Mouse (Mus musculus) cerebellum, adult 9-11 months (tissue): ENCODE results near the gene Olfr263.

Experiments used
- DNase-seq: peaks from one replicate; pipeline ENCODE4 v3.0.0; 2022

Olfr263 gene

DNA sequence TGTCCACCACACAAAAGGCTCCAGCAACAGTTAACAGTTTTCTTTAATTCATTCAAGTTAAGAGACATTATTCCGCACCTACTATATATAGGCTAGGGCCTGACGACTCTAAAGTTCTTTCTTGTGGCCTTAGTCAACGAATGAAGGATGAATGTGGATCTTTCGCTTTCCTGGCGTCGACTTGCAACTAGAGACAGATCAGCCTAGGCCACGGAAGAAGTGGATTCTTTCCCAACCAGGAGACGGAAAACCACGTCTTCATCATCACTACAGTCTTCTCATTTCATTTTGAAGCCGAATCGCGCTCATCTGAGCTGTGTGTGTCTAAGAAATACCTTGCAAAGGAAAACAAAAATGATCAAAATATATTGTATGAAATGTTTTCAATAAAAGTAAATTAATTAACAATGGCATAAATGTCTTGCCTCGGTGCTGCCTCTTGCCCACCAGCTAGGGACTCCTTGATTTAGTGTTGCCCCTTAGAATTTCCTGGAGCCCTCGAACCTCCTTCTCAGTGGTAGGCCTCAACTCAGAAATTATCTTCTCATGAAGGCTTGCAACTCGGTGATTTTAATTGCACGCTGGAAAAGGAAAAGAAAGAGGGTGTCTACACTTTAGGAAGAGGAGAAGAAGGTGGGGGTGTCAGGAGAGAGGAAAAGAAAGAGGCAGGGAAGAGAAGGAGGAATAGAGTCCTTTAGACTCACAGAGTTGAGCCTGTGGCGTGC lies 41.2 kb downstream of the Olfr263 start:
- DNase-seq = peak; percentile 25

DNA sequence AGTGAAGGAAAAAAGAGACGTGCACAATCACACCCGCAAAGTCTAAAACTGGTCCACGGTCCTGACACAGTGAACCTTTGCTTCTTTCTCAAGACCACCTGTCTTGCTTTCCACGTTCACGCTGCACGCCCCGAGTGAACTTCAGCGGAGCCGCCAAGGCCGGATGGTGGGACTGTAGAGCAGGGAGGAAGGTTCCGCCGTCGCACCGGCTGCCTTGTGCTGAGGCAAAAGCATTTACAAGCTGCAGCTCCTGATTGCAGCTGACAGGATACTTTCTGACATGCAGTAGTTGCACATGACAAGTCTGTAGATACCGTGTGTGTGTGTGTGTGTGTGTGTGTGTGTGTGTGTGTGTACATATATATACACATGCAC lies 41.7 kb downstream of the Olfr263 start:
- peak; percentile 33 for DNase-seq

DNA sequence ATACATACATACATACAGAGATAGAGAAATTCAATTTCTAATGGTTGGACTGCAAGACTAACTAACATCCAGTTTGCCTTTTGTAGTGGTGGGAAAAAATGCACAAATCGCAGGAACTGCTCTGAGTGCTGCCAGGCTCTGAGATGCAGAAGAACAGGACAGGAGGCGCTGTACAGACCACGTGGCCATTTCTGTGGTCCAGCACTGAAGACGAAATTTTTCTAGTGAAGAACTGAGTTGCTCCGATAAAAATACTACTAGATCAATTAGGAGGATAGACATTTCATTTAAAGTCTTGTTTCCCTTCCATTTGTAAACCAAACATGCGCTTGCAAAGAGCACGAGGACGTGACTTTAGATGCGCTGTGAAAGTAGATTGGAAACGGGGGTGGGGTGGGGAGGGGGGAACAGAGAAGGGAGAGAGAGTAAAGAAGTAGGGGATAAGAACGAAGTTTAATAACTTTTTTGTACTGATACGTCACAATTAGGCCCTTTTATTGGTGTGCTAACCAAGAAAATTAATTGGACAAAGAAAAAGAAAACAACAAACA lies 42.2 kb downstream of the Olfr263 start:
- peak; percentile 30 for DNase-seq

DNA sequence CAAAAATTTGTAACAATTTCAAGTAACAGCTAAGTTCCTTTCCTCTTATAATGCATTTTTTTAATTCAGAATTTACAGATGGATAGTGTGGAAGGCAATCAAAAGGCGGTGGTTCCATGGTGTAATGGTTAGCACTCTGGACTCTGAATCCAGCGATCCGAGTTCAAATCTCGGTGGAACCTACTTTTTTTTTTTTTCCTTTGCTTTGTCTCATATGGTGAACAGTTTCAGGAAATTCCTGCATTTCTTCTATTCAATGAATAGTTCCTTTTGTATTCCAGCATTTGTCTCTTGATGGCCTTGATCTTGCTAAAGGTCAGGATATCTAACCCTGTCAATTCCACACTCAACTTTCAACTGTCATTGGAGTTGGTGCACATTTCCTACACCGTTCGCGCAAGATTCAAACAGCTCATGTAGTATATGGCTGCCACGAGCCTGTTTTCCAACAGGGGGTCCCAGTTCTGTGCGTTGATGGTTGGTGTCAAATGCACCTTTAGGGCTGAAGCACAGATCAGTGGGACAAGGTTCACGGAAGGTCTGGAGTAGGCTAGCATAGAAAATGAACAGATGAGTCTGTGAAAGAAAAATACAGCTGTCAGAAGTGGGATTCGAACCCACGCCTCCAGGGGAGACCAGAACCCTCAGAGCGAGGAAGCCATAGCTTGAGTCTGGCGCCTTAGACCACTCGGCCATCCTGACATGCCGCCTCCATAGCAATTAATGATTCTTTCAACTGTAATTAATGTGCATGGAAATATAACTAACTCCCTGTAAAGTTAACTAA lies 43.0 kb downstream of the Olfr263 start:
- peak; percentile 72 for DNase-seq

DNA sequence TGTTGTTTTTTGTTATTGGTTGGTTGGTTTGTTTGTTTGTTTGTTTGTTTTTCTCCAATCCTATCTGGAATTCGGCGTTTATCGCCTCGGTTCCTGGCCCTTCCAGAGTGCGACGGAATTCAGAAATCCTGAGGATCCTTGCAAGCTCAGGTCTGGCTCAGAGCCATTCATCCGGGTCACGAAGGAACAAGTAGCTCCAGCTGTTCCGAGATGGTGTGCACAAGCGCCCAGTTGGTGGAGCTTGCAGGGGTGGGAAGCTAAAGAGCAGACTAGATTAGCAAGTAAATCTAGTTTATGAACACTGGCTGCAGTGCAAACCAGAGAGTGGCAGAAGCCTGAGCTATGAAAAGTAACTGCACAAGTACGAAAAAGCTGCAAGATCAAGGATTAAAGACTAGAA lies 43.6 kb downstream of the Olfr263 start:
- peak; percentile 67 for DNase-seq

DNA sequence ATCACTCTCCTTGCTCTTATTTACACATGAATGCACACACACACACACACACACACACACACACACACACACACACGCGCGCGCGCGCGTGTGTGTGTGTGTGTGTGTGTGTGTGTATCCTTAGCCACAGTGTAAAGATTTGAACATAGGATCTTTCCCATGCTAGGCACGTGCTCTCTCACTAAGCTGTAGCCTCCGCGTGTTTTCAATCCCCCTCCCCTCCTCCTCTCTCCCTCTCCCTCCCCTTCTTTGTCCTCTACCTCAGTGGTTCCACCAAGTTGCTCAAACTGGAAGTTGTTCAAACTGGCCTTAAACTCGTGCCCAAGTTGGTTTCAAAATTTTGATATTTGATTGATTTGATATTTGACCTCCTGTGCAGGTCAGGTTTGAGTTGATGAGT lies 47.3 kb downstream of the Olfr263 start:
- DNase-seq = no peak

DNA sequence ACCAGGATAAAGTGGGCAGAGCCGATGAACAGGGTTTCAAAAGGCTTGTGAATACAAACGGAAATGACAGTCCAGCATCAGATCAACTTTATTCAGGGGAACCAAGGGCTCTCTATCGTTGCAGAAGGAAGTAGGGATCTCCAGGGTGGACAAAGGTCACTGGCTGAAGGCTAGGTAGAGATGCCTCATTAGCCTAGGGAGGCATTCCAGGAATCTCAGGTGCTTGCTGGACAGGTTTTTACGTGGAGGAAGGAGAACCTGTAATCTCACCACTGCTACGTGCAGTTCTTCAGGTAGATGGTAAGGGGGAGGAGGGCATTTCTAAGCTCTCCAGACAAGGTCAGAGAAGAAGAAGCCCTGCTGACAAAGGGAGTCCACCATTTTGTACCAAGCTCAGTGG lies 48.2 kb downstream of the Olfr263 start:
- DNase-seq = no peak

DNA sequence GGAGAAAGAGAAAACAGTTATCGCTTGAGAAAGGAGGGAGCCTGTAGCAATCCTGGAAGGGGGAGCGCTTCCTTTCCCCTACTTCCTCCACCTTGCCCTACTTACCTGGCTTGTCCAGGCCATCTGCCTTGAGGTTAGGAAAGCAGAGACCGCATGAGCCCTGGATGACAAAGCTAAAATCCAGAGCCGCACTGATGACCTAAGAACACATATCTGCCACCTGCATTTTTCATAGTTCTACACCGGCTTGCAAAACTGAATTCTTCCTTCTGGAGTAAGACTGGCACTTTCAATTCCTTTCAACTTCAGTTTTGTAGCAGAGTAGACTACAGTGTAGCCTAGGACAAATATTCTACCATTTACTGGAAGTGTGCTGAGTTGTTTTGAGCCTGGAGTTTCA lies 48.9 kb downstream of the Olfr263 start:
- no peak for DNase-seq

DNA sequence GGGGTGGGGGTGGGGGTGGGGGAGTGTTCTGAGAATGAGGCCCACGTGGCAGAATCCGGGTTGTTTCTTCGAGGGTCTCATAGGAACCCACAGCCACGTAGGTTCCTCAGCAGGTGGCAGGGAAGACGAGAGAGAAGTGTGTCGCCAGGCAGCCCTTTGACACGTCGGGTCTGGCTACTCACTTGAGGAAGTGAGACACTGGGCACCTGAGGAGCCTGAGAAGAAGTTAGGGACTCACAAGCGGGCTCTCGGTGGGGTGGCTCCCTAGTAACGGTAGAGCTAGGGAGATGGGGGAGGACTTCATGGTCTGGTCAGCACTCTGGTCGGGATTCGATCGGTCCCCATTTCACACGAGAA lies 49.9 kb downstream of the Olfr263 start, which contains the start of gene Trim27:
TSS of gene Trim27 (plus strand) at position 79 of the 357 bp plus-strand sequence.
- no peak for DNase-seq

DNA sequence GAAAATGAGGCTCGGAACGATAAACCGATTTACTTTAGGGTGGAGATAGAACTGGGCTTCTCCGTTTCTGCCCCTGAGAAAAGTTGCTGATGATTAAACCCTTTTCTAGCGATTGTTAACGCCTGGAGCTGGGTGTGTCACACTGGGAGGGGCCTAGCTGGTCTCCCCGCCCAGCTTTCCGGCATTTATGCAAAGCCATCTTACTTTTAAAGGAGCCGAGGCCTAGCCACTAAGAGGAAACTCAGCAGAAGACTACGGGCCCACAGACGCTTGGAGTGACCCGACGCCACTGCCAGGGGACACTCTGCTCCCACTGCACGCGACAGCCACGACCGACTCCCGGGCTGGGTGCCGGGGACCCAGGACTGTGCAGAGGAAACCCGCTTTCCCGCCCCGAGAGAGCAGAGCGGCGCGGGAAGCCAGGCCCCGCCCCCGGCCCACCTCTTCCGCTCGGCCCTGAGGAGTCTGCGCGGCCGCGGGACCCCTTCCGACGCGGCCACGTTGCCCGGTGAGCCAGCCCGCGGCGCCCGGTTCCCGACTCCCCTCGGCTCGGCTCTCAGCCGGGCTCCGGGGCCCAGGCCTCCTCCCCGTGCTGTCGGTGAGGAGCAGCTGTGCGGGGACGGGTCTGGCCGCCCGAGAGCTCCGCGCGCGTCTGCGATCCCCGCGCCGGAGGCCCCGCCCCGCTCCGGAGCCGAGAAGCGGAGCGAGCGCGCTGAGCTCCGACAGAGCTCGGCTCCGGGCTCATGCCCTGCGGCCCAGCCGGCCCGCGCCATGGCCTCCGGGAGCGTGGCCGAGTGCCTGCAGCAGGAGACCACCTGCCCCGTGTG lies 50.5 kb downstream of the Olfr263 start:
- DNase-seq = peak; percentile 88

DNA sequence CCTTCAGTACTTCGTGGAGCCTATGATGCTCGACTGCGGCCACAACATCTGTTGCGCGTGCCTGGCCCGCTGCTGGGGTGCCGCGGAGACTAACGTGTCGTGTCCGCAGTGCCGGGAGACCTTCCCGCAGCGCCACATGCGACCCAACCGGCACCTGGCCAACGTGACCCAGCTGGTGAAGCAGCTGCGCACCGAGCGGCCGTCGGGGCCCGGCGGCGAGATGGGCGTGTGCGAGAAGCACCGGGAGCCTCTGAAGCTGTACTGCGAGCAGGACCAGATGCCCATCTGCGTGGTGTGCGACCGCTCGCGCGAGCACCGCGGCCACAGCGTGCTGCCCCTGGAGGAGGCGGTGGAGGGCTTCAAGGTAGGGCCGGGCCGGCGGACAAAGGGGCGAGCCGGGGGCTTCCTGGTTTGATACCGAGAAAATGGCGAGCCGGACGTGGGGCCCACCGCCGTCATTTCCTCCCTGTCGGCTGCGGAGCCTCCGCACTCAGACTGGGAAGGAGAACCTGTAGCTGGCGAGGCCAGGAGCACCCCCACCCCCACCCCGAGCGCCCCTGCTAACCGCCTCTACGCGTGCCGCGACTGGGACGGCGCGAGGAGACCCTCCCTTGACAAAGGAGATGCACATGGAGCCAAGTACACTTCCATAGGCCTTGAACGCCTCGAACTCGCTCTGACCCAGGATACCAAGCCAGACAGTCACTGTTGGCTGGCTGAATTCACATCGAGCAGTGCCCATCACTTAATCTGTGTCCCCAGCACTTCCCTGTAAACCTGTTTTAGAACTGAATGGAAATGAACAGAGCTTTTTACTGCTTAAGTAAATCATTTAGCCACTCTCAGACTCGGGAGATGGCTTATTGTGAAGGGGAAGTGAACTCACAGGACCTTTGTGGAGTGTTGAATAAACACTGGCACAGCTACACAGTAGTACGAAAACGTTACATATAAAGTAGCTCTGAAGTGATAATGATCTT lies 51.4 kb downstream of the Olfr263 start:
- DNase-seq = peak; percentile 74

DNA sequence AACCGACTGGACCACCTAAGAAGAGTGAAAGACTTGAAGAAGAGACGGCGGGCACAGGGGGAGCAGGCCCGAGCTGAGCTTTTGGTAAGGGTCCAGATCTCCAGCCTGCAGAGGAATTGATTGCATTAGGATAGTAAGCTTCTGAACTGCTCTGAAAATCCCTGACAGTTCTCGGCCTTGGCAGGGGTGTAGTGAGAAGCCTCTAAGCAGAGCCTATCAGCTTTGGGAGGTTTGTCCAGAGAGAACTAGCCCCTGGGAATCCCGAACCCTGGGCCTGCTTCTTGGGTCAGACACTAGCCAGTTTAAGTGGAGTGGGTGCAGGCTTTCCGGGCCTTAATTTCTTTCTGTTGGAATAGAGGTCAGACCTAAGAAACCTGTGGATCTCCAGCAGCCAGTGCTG lies 52.6 kb downstream of the Olfr263 start:
- no peak for DNase-seq

DNA sequence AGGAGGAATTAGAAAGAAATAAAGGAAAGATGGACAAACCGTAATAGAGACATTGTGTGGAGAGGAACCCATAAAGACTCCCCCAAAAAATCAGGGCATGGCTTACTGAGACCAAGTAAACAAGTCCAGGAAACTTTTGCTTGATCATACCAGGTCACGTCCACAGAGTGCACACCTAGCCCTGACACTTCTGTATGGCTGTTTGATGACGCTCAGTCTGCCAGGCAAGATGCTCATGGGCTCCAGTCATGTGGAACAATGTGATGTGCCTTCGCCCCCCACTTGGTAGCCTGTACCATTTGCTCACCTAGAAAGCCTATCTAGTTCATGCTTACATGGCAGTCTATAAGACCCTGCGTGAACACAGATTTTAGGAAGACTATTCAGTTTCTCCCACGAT lies 53.6 kb downstream of the Olfr263 start:
- no peak for DNase-seq

DNA sequence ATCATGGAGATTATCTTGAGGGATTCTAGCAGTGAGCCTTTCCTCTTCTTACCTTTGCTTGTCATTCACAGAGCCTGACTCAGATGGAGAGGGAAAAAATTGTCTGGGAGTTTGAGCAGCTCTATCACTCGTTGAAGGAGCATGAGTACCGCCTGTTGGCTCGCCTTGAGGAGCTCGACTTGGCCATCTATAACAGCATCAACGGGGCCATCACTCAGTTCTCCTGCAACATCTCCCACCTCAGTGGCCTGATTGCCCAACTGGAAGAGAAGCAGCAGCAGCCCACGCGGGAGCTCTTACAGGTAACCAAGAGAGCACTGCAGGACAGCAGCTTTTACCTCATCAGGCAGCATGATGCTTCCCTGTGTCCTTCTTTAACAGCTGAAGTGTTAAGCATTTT lies 54.2 kb downstream of the Olfr263 start:
- DNase-seq = no peak

DNA sequence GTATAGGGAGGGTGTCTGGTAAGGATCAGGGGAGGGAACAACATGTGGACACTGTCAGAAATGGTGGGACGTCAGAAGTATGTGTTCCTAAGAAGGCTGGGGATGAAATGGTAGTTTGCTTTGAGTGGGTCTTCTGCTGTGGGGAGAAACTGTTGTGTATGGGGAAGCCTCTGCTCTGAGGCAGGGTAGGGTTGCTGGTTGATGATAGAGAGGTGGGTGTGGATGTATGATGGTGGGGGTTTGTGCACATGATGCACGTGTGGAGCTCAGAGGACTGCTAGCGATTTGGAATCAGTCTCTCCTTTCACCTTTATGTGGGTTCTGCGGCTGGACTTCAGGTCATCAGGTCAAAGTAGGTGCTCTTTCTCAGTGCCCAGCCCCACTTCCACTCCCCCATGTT lies 56.1 kb downstream of the Olfr263 start:
- no peak for DNase-seq
